Mouse (Mus musculus) urinary bladder, postnatal 4 days (tissue): ENCODE results near the gene Dpy19l3.

Source experiments
- DNase-seq, 2 experiments: peaks; one replicate each; pipeline ENCODE4 v3.0.0; 2021 to 2022; ENCODE audit warnings: low spot score in 2 of 2

The Dpy19l3 gene

GRCm38 (mm10) chr7:35750873-35751272 is 3.4 kb downstream of the Dpy19l3 start:
- no peak for DNase-seq

DNA sequence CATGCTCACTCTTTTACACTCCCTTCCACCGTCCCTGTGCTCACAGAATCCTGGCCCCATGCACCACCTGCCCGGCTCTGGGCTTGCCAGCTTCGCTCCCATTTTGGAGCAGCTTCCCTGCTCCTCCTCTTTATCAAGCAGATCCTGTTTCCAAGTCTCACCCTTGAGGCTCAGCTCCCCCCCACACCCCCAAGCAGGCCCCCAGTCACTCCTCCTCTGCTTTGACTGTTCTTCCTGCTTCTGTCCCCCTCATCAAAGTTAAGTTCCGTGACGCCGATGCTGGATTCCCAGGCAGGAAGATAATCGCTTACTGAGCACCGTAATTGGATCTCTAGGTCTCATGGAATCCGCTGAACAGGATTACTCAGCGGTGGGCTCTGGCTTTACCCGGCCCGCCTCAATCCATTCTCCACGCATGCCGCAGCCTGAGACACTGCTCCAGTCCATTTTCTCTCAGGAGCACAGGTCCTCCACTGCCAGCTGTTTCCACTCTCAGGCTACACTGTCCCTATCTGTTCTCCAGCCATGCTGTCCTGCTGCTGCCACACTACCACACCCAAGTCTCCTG is 6.8 kb downstream of the Dpy19l3 start:
- DNase-seq: no peak

GRCm38 (mm10) chr7:35746686-35747396 is 7.4 kb downstream of the Dpy19l3 start:
- DNase-seq: no peak

- no peak for DNase-seq
Observed at GRCm38 (mm10) chr7:35745281-35745702, 9.0 kb downstream of the Dpy19l3 start.

DNA sequence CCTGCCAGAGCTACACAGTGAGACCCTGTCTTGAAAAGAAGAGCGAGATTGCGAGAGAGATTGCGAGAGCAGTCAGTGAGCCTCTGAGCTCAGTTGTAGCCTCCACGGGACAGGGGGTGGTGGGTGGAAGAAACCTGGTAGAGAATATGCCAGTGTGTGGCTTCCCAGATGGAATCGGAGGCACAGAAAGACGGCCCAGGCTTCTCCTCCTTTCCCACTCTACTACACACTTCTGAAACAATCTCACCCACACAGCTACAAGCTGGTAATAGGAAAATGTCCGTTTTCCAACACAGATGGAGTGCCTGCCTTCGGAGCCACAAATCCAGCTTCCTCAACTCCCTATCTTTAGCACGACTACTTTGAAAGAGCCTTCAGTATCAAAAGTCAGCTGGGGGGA is 9.5 kb downstream of the Dpy19l3 start:
- no peak for DNase-seq

- DNase-seq: no peak
Observed at GRCm38 (mm10) chr7:35742310-35742709, 11.9 kb downstream of the Dpy19l3 start.

- no peak for DNase-seq
Observed at GRCm38 (mm10) chr7:35741858-35742257, 12.4 kb downstream of the Dpy19l3 start.

- peak in 1 of 2 experiments; percentile 33 for DNase-seq
Observed at GRCm38 (mm10) chr7:35740489-35741230, 13.6 kb downstream of the Dpy19l3 start.

GRCm38 (mm10) chr7:35738871-35739270 is 15.4 kb downstream of the Dpy19l3 start:
- DNase-seq: no peak

DNA sequence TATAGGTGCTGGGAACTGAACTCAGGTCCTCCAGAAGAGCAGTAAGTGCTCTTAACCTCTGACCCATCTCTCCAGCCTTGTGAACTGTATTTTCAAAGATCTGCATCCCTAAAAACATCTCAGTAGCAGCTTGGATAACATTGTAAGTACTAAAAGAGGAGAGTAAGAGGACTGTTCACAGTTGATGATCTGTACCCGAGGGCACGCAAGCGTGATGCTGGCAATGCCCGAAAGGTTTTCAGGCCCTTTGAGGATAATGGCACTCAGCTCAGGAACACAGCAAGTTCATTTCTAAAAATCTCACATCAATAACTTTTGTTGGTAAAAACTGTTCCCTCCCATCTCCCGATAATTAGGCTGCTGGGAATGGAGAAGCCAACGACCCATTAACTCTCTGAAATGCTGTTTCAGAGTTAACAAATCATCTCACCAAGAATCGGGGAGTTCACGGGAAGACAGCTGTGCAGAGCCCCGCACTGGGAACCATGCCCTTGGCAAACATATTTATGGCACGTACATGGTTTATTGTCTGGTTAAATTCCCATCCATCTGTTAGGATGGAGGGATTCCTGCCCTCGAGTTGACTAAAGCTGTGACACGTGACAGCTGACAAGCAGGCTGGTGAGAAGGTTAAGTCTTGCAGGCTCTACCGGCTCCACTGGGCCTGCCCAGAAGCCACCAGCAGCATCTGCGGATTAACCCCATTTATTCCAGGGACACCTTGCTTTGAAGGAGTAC is 20.8 kb downstream of the Dpy19l3 start:
- no peak for DNase-seq

DNA sequence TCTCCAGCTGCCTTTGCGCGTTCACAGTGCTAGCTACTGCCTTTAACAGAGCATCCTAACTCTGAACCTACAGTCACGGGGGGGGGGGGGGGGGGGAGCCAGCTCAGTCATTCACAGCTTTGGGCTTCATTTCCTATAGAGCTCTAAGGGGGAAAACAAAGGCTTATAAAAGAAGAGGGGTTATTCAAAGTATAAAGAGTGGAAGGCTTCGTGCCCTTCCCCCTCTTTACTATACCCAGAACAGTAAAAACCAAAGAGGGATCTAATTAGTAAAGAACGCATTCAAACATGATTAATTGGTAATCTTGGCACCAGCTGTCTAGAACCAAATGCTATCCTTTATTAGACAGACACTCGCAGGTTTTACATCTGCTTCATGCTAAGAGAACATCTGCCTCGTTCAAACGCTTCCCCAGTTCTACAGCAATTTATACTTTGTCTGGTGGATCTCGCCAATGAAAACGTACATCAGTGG is 21.6 kb downstream of the Dpy19l3 start:
- no peak for DNase-seq

DNA sequence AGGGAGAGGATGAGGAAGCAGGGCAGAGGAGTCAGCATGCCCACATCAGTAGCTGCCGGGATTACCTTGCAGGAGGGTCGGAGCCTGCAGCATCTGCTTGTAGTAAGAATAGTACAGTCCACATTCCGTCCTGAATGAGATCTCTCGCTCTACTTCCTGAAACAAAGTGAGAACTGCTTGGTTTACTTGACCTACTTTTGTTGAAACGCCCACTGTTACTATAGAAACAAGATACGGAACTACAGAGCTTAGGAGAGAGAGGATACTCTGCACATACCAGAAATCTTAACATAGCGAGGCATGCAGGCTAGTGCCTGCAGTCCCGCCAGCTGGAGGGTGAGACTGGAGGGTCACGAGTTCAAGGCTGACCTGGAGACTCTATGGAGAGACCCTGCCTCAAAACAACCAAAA is 24.6 kb downstream of the Dpy19l3 start:
- peak in 1 of 2 experiments; percentile 27 for DNase-seq

- DNase-seq: no peak
Observed at GRCm38 (mm10) chr7:35728376-35728775, 25.9 kb downstream of the Dpy19l3 start.

DNA sequence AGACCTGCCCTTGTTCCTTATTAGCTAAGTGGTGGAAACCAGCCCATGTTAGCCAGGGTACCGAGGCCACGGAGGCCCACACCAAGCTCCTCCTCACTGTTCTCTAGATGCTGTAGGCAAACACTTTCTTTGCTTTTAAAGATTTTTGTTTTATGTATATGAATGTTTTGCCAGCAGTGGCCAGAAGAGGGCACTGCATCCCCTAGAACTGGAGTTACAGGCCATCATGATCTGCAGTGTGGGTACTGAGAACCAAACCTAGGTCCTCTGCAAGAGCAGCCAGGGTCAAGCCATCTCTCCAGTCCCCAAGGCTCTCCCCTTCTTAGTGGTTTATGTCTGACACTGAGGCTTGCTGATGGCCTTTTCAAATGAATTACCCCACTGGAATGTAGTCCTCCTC is 31.2 kb downstream of the Dpy19l3 start:
- no peak for DNase-seq

DNA sequence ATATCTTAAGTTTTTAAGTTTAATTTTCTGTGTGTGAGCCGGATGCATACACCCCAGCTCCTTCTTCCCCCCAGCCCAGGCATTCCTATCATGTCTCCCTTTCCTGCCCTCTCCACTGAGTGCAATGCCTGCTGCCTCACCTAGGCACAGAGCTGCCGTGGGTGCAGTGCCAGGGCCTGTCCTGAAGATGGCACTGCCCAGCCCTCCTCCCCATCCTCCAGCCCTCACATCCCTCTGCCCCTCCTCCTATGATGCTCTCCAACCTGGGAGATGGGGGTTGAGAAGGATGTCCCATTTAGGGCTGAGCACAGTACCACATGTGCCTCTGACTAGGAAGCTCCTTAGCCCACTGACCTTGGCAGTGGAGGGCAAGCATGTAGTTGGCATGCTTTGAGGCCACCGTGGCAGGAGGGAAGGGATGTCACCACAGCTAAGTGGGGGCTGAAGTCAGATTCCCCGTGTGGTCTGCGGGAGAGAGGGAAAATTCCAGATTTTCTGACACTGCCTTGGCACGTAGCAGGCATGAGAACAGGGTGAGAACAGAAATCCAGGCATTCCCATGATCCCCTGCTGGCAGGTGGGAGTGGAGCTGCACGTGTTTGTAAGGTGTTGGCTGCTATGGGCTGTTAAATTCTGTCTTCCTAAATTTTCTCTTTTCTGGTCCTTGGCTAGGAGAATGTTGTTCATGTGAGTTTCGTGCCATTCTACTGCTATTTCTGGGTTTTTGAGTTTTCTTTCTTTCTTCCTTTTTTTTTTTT is 35.7 kb downstream of the Dpy19l3 start:
- DNase-seq: no peak

DNA sequence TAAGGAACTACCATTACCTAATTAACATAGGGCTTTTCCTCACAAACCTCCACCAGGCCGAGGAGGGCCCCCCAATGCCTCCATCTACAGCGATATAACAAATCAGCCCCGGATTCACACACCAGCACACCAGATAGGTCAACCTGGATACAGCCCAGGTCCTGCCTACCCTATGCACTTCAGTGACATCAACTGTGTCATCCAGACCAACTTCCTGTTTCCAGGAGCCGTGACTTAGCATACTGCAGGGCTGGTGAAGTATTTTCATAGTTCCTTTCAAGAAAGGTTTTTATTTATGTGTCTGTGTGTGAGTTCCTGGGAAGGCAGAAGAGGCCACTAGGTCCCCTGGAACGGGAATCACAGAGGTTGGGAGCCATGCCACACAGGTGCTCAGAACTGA is 43.9 kb downstream of the Dpy19l3 start:
- no peak for DNase-seq

DNA sequence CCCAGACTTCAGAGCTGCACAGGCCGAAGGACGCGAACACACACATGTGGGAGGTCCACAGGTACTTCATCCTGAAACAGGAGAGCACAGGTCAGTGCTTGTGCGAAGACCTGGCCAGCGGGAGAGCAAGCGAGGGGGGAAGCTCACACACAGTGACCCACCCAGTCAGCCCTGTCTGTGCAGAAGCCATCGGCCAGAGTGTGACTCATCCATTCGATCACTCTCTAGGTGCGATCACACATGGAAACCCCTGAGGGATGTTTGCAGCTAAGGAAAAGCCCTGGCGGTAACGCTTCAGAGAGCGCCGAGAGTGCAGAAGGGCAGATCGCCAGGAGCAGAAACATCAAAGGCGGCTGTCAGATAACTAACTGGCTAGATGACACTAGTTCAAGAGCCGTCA is 46.2 kb downstream of the Dpy19l3 start:
- no peak for DNase-seq

- DNase-seq: no peak
Observed at GRCm38 (mm10) chr7:35699005-35699404, 55.2 kb downstream of the Dpy19l3 start.

DNA sequence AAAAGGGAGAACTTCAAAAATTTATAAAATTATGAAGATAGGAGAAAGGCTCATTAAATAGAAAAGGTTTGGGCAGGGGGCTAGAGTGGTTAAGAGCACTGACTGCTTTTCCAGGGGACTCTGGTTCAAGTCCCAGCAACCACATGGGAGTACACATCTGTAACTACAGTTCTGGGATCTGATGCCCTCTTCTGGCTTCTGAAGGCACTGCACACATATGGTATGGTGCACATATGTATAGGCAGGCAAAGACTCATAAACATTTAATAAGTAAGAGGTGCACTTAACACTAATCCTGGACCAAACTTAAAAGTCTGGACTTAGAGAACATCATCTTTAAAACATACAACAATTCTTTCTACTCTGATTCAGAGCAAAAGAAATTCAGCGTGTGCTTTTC is 56.2 kb downstream of the Dpy19l3 start:
- no peak for DNase-seq

DNA sequence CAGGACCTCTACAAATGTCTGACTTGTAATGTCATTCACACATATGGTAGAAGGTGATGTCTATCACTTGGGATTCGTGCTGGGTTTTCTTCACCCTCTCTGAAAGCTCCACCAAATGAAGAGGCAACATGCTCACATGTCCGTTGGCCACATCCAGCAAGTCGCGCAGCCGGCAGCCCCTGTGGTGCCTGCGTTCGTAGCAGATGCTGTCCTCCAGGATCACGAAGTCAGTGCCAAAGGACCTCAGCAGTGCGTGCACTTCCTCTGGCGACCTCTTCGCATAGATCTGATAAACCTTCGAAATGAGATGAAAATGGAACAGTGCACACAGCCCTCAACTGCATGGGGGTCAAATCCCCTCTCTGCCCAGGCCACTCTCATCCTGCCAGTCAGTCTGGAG is 61.6 kb downstream of the Dpy19l3 start:
- no peak for DNase-seq

GRCm38 (mm10) chr7:35692117-35692516 is 62.1 kb downstream of the Dpy19l3 start:
- no peak for DNase-seq
